Mouse (Mus musculus): ENCODE measurements around the gene Tmod1. TPM values are rescaled to one million over a fixed set of nuclear protein-coding genes. Genes with fewer than 3 reads are reported as not detected.

Tmod1 gene
- polyA plus RNA-seq (2014; fragmentation: Illumina TruSeq; extraction: RNeasy Lipid Tissue Mini Kit (QIAGEN cat#74804); ENCODE audit: low replicate concordance), result 6.9 TPM

GRCm38 (mm10) chr4:46038892-46039751 is at the start of gene Tmod1:
Tmod1 (plus strand) TSS chr4:46038935.

DNA sequence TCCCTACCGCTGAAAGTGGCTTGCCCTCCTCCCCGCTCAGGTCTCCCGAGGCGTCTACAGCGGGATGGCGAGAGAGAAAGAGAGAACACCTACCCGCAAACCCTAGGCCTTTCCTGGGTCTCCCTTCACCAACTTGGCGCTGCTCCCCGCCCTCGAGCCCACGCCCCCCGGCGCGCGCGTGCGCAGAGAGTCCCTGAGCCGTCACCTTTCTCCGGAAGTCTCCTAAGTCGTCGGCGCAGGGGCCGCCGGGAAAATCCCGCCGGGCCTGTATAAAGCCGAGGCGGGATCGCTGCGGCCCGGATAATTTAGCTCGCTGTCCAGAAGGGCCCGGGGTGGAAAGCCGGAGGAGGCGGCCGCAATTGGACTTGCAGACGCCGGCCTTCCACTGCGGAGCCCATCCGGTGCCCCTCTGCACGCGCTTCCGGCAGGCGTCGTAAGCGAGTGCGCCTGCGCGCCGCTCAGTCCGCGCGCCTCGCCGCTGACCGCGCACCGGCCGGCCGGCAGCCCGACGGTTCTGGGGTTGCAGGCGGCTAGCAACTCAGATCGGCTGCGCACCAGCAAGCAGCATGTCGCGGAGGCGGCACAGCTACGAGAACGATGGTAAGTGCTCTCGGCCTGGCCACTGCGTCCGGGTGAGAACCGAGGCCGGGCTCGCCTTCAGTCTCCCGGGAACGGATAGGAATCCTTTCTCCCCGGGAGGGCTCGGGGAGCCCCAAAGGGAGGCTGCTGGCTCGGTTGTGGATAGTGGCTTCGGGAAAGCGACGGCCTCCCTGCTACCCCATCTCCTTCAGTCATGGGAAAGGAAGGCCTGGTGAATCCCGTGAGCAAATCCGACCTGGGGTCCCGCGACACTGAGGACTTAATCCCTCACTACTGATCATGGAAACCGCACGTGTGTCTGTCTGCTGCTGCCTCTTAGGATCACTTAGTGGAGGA is 99.8 kb downstream of the Tmod1 start, which contains the start of the genes Ncbp1 and Tstd2:
TSS of gene Ncbp1 (plus strand) at position 327 of the 936 bp plus-strand sequence.
TSS of gene Tstd2 (minus strand) at position 408 of the 936 bp plus-strand sequence.

Other genes starting within 250 kb of the Tmod1 start
- 14.3 TPM for gene Aldh1b1, start 239.9 kb upstream of the Tmod1 start, polyA plus RNA-seq (2014; fragmentation: Illumina TruSeq; extraction: RNeasy Lipid Tissue Mini Kit (QIAGEN cat#74804); ENCODE audit: low replicate concordance)
- not detected for gene Igfbpl1, start 212.0 kb upstream of the Tmod1 start, polyA plus RNA-seq (2014; fragmentation: Illumina TruSeq; extraction: RNeasy Lipid Tissue Mini Kit (QIAGEN cat#74804); ENCODE audit: low replicate concordance)
- gene Stra6l, start 190.3 kb upstream of the Tmod1 start, polyA plus RNA-seq (2014; fragmentation: Illumina TruSeq; extraction: RNeasy Lipid Tissue Mini Kit (QIAGEN cat#74804); ENCODE audit: low replicate concordance), result 7.2 TPM
- not detected for gene Ccdc180, start 148.6 kb upstream of the Tmod1 start, polyA plus RNA-seq (2014; fragmentation: Illumina TruSeq; extraction: RNeasy Lipid Tissue Mini Kit (QIAGEN cat#74804); ENCODE audit: low replicate concordance)
- 95.4 TPM for gene Tdrd7, start 73.6 kb upstream of the Tmod1 start, polyA plus RNA-seq (2014; fragmentation: Illumina TruSeq; extraction: RNeasy Lipid Tissue Mini Kit (QIAGEN cat#74804); ENCODE audit: low replicate concordance)
- 31.6 TPM for gene Ncbp1, start 99.7 kb downstream of the Tmod1 start, polyA plus RNA-seq (2014; fragmentation: Illumina TruSeq; extraction: RNeasy Lipid Tissue Mini Kit (QIAGEN cat#74804); ENCODE audit: low replicate concordance)
- gene Tstd2, start 99.8 kb downstream of the Tmod1 start, polyA plus RNA-seq (2014; fragmentation: Illumina TruSeq; extraction: RNeasy Lipid Tissue Mini Kit (QIAGEN cat#74804); ENCODE audit: low replicate concordance), result 18.8 TPM
- gene Xpa, start 157.4 kb downstream of the Tmod1 start, polyA plus RNA-seq (2014; fragmentation: Illumina TruSeq; extraction: RNeasy Lipid Tissue Mini Kit (QIAGEN cat#74804); ENCODE audit: low replicate concordance), result 48.6 TPM